Mouse (Mus musculus): ENCODE results near the gene Ntng1. TPM values are rescaled to one million over a fixed set of nuclear protein-coding genes. Genes with fewer than 3 reads are reported as not detected.
A peak's percentile ranks its signal among the peaks of the same experiment; 100 is the strongest.

Gene Ntng1
- polyA plus RNA-seq, 1 experiment from 2014 or later, result 7.1 TPM

DNA sequence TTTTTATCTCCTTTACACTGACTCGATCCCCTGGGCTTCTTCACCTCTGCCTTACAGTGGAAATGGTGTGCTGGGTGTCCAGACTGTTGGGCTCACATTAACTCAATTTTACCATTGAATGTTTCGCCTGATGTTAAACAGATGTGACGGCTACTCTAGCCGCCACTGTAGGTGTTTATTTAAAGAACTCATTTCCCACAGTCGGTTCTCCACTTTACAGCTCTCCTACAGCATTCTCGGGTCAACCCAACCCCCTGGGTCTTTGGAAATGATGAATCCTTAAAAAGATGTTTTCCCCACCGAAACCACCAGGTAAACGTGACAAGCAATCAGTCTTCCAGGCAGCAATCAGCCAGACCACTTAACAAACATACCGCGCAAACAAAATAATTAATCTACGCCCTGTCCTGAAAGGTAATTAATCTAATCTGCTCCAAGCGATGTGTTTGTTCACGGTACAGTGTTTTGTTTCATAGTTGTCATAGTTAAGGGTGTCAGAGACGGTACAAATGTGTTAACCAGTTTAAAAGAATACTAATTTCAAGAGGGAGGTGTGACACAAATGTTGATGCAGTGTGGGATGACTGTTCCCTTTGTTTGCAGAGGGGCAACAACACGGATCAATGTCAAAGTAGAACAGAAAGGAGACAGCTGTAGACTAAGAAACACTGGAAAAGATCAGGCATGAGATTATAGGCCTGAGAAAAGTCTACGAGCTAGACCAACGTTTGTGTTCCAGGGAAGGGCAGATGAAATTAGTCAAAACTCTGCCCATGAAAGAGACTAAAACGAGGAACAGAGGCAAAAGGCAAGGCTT is 120.8 kb downstream of the Ntng1 start:
- DNase-seq (ENCODE audit: low spot score) (peak; percentile 31), ATAC-seq (ENCODE audit: low FRiP score) (peak; percentile 76)
- WGBS, result 43% methylated on average over 18 of the region's 18 CpGs
- Histone ChIP-seq H3K27ac (ENCODE audit: low read depth, low read length) (no peak overlapping the region), H3K4me2 (replicated peaks; ENCODE audit: low read depth, low read length) (no peak overlapping the region), H3K36me3 (ENCODE audit: control insufficient read depth, insufficient read depth, low read length) (no peaks in the 10 kb centered on the region), H3K4me1 (replicated peaks; ENCODE audit: control insufficient read depth, insufficient read depth, low read length) (no peaks in the 10 kb centered on the region), H3K9ac (ENCODE audit: low read depth, low read length) (no peak overlapping the region), H3K9me3 (ENCODE audit: control insufficient read depth, low read length) (no peaks in the 10 kb centered on the region), H3K4me3 (ENCODE audit: low read depth, low read length) (no peak overlapping the region), H3K27me3 (ENCODE audit: control insufficient read depth, insufficient read depth, low read length) (no peaks in the 10 kb centered on the region)

- Histone ChIP-seq H3K27me3 (ENCODE audit: control insufficient read depth, insufficient read depth, low read length) (no peaks in the 10 kb centered on the region), H3K4me1 (replicated peaks; ENCODE audit: control insufficient read depth, insufficient read depth, low read length) (no peaks in the 10 kb centered on the region), H3K27ac (ENCODE audit: low read depth, low read length) (no peak overlapping the region), H3K4me2 (replicated peaks; ENCODE audit: low read depth, low read length) (no peak overlapping the region), H3K4me3 (ENCODE audit: low read depth, low read length) (no peak overlapping the region), H3K9me3 (ENCODE audit: control insufficient read depth, low read length) (no peaks in the 10 kb centered on the region), H3K36me3 (ENCODE audit: control insufficient read depth, insufficient read depth, low read length) (no peaks in the 10 kb centered on the region), H3K9ac (ENCODE audit: low read depth, low read length) (no peak overlapping the region)
- 77% methylated on average over 14 of the region's 14 CpGs for WGBS
- DNase-seq (ENCODE audit: low spot score) (no peak), ATAC-seq (ENCODE audit: low FRiP score) (no peak)
These were observed 132.8 kb downstream of the Ntng1 start for GRCm38 (mm10) chr3:110010870-110011626.

DNA sequence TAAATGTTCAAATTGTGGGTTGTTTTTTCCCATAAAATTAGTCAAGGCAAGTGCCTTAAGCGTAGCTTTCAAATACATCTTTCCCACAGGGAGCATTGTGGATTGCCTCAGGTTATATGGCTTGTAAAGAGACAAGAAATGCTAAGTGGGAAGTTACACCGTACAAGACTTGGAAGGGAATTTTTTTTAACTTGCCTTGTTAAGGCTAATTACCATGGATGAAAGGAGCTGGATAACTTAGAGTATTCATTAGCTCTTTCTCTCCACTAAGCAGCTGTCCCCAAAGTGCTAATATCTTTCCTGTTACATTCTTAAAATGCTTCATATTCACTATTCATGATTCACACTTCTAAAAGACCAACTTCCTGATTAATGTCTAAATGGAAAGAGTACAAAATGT is 133.4 kb downstream of the Ntng1 start:
- Histone ChIP-seq H3K36me3 (ENCODE audit: control insufficient read depth, insufficient read depth, low read length) (no peaks in the 10 kb centered on the region), H3K27ac (ENCODE audit: low read depth, low read length) (no peak overlapping the region), H3K4me3 (ENCODE audit: low read depth, low read length) (no peak overlapping the region), H3K4me2 (replicated peaks; ENCODE audit: low read depth, low read length) (no peak overlapping the region), H3K9ac (ENCODE audit: low read depth, low read length) (no peak overlapping the region), H3K4me1 (replicated peaks; ENCODE audit: control insufficient read depth, insufficient read depth, low read length) (no peaks in the 10 kb centered on the region), H3K9me3 (ENCODE audit: control insufficient read depth, low read length) (no peaks in the 10 kb centered on the region), H3K27me3 (ENCODE audit: control insufficient read depth, insufficient read depth, low read length) (no peaks in the 10 kb centered on the region)
- ATAC-seq (ENCODE audit: low FRiP score), result 0 out of 2 replicates have a peak, but pooled peaks have one; percentile 33
- WGBS, result 60% methylated on average over 2 of the region's 2 CpGs
- no peak for DNase-seq (ENCODE audit: low spot score)

DNA sequence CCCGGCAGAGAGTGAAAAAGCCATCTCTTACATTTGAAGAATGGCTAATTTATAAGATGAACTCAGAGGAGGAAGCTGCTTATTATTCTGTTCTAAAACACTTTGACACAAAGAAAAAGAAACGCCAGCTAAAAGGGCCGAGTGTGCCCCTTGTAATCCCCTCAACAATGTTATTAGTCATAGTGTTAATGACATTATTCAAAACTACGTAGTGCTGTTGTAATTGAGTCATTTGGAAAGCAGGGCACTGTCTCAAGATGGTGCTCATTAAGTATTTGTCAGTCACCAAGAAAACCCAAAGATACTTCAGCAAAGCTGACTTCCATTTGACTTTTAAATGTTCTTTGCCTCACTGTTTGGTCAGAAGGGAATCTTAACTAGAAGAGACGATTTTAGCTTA is 143.5 kb downstream of the Ntng1 start:
- no peak overlapping the region for H3K9ac ChIP-seq (ENCODE audit: low read depth, low read length)
- no peak overlapping the region for H3K4me2 ChIP-seq (replicated peaks; ENCODE audit: low read depth, low read length)
- no peaks in the 10 kb centered on the region for H3K27me3 ChIP-seq (ENCODE audit: control insufficient read depth, insufficient read depth, low read length)
- no peaks in the 10 kb centered on the region for H3K36me3 ChIP-seq (ENCODE audit: control insufficient read depth, insufficient read depth, low read length)
- no peaks in the 10 kb centered on the region for H3K9me3 ChIP-seq (ENCODE audit: control insufficient read depth, low read length)
- H3K4me3 ChIP-seq (ENCODE audit: low read depth, low read length), result no peak overlapping the region
- no peak overlapping the region for H3K27ac ChIP-seq (ENCODE audit: low read depth, low read length)
- H3K4me1 ChIP-seq (replicated peaks; ENCODE audit: control insufficient read depth, insufficient read depth, low read length), result no peaks in the 10 kb centered on the region
- DNase-seq (ENCODE audit: low spot score), result no peak
- ATAC-seq (ENCODE audit: low FRiP score), result peak; percentile 41; the same call in 1 of the 2 replicates
- WGBS, result 40% methylated on average over 5 of the region's 5 CpGs

GRCm38 (mm10) chr3:109995663-109996024 is 148.2 kb downstream of the Ntng1 start:
- no peaks in the 10 kb centered on the region for H3K4me1 ChIP-seq (replicated peaks; ENCODE audit: control insufficient read depth, insufficient read depth, low read length)
- H3K4me3 ChIP-seq (ENCODE audit: low read depth, low read length), result no peak overlapping the region
- H3K9me3 ChIP-seq (ENCODE audit: control insufficient read depth, low read length), result no peaks in the 10 kb centered on the region
- H3K27me3 ChIP-seq (ENCODE audit: control insufficient read depth, insufficient read depth, low read length), result no peaks in the 10 kb centered on the region
- no peak overlapping the region for H3K4me2 ChIP-seq (replicated peaks; ENCODE audit: low read depth, low read length)
- no peak; the same call in 1 of the 2 replicates for ATAC-seq (ENCODE audit: low FRiP score)
- 46% methylated on average over 4 of the region's 4 CpGs for WGBS
- no peaks in the 10 kb centered on the region for H3K36me3 ChIP-seq (ENCODE audit: control insufficient read depth, insufficient read depth, low read length)
- H3K9ac ChIP-seq (ENCODE audit: low read depth, low read length), result no peak overlapping the region
- H3K27ac ChIP-seq (ENCODE audit: low read depth, low read length), result no peak overlapping the region
- no peak for DNase-seq (ENCODE audit: low spot score)

DNA sequence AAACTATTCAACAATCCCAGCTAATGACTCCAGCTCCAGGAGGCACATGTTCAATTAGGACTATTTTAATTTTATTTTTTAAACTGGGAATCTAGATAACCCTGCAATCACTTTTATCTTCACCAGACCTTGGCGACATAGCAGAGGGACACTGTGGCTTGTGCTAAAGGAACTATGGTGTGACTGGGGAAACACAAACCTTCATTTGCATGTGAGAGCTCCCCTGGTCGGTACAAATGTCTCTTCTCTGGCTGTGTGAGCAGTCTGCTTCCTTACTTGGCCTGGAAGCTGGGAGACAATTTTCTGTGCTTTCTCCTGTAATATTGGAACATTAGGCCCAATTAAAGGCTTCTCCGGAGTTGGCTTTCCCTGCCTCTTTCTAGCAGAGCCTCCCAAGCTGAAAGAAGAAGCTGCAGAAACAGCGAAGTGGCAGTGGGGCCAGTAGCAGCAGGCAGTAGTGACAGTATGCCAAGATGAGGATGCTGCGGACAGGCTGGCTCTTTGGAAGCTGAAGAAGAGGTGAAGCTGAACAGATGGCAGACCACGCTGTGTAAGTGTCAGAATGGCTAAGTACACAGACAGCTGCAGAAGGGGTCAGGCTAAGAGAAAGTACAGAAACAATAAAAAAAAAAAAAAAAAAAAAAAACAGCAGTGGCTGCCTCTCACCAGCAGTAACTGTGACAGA is 148.7 kb downstream of the Ntng1 start:
- no peaks in the 10 kb centered on the region for H3K9me3 ChIP-seq (ENCODE audit: control insufficient read depth, low read length)
- DNase-seq (ENCODE audit: low spot score), result peak; percentile 31
- 23% methylated on average over 6 of the region's 6 CpGs for WGBS
- H3K4me3 ChIP-seq (ENCODE audit: low read depth, low read length), result no peak overlapping the region
- no peaks in the 10 kb centered on the region for H3K36me3 ChIP-seq (ENCODE audit: control insufficient read depth, insufficient read depth, low read length)
- no peak overlapping the region for H3K27ac ChIP-seq (ENCODE audit: low read depth, low read length)
- no peaks in the 10 kb centered on the region for H3K4me1 ChIP-seq (replicated peaks; ENCODE audit: control insufficient read depth, insufficient read depth, low read length)
- ATAC-seq (ENCODE audit: low FRiP score), result peak; percentile 89
- H3K27me3 ChIP-seq (ENCODE audit: control insufficient read depth, insufficient read depth, low read length), result no peaks in the 10 kb centered on the region
- H3K9ac ChIP-seq (ENCODE audit: low read depth, low read length), result no peak overlapping the region
- no peak overlapping the region for H3K4me2 ChIP-seq (replicated peaks; ENCODE audit: low read depth, low read length)

DNA sequence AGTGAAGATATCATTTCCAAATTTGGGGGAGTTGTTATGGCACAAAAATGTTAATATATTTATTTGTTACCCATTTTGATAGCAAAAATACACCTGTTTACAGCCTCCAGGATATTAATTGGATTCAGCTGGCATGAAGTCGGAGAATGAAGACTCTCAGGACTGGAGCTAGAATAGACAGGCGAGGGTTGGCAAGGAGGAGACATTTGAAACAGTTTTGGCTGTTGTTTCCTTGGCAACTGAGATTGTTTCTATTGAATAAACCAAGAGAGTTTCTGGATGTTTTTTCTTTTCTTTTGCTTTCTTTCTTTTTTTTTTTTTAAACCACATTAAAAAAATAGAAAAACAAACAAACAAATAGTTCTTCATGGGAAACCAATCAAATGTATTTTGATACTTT is 159.7 kb downstream of the Ntng1 start:
- no peak overlapping the region for H3K9ac ChIP-seq (ENCODE audit: low read depth, low read length)
- no peaks in the 10 kb centered on the region for H3K36me3 ChIP-seq (ENCODE audit: control insufficient read depth, insufficient read depth, low read length)
- DNase-seq (ENCODE audit: low spot score) (no peak), ATAC-seq (ENCODE audit: low FRiP score) (no peak)
- no peaks in the 10 kb centered on the region for H3K9me3 ChIP-seq (ENCODE audit: control insufficient read depth, low read length)
- no peak overlapping the region for H3K27ac ChIP-seq (ENCODE audit: low read depth, low read length)
- no peaks in the 10 kb centered on the region for H3K4me1 ChIP-seq (replicated peaks; ENCODE audit: control insufficient read depth, insufficient read depth, low read length)
- 75% methylated on average over 2 of the region's 2 CpGs for WGBS
- H3K4me2 ChIP-seq (replicated peaks; ENCODE audit: low read depth, low read length), result no peak overlapping the region
- H3K27me3 ChIP-seq (ENCODE audit: control insufficient read depth, insufficient read depth, low read length), result no peaks in the 10 kb centered on the region
- H3K4me3 ChIP-seq (ENCODE audit: low read depth, low read length), result no peak overlapping the region

DNA sequence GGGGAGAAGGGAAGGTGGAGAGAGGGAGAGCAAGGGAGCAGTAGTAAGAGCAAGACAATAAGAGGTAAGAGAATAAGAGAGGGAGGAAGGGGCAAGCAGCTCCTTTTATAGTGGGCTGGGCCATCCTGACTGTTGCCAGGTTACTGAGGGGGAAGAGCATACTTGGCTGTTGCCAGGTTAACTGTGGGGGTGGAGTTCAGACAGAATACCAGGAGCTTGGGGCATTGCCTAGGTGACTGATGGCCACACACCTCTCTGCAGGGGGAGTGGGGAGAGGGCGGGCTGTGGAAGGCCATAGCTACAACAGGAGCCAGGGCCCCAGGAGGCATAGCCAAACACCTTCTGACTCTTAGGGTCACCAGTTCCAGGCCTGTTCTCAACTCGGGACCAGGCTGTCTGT is 166.2 kb downstream of the Ntng1 start:
- WGBS, result 22% methylated on average over 2 of the region's 2 CpGs
- H3K27ac ChIP-seq (ENCODE audit: low read depth, low read length), result no peak overlapping the region
- H3K4me1 ChIP-seq (replicated peaks; ENCODE audit: control insufficient read depth, insufficient read depth, low read length), result no peaks in the 10 kb centered on the region
- H3K4me3 ChIP-seq (ENCODE audit: low read depth, low read length), result no peak overlapping the region
- no peak overlapping the region for H3K9ac ChIP-seq (ENCODE audit: low read depth, low read length)
- no peak overlapping the region for H3K4me2 ChIP-seq (replicated peaks; ENCODE audit: low read depth, low read length)
- no peaks in the 10 kb centered on the region for H3K9me3 ChIP-seq (ENCODE audit: control insufficient read depth, low read length)
- DNase-seq (ENCODE audit: low spot score) (no peak), ATAC-seq (ENCODE audit: low FRiP score) (peak; percentile 59; the same call in 1 of the 2 replicates)
- no peaks in the 10 kb centered on the region for H3K36me3 ChIP-seq (ENCODE audit: control insufficient read depth, insufficient read depth, low read length)
- H3K27me3 ChIP-seq (ENCODE audit: control insufficient read depth, insufficient read depth, low read length), result no peaks in the 10 kb centered on the region
